Mouse (Mus musculus) embryo, embryonic 11 days (tissue): Measurements from ENCODE around the gene Vps26b.

ENCODE experiments used
- DNase-seq: peaks from one replicate; pipeline ENCODE4 v3.0.0-alpha.2; 2015

Vps26b gene

GRCm38 (mm10) chr9:27029828-27030762 is at the start of gene Vps26b, which contains the start of gene Ncapd3:
Gene Vps26b (minus strand): TSS chr9:27030065.
Gene Ncapd3 (plus strand): TSS chr9:27030175.
- peak; percentile 99 for DNase-seq

GRCm38 (mm10) chr9:27075812-27076211 is 45.9 kb upstream of the Vps26b start:
- DNase-seq, result no peak

GRCm38 (mm10) chr9:27074677-27075076 is 44.8 kb upstream of the Vps26b start:
- DNase-seq, result peak; percentile 25

GRCm38 (mm10) chr9:27070895-27071294 is 41.0 kb upstream of the Vps26b start:
- DNase-seq, result no peak

GRCm38 (mm10) chr9:27058341-27058740 is 28.5 kb upstream of the Vps26b start:
- no peak for DNase-seq

GRCm38 (mm10) chr9:27049492-27049891 is 19.6 kb upstream of the Vps26b start:
- DNase-seq, result no peak

- no peak for DNase-seq
Observed at GRCm38 (mm10) chr9:27043892-27044291, 14.0 kb upstream of the Vps26b start.

- DNase-seq, result no peak
Observed at GRCm38 (mm10) chr9:27030763-27031100, 867 bp upstream of the Vps26b start.

- peak; percentile 60 for DNase-seq
Observed at GRCm38 (mm10) chr9:27029022-27029827, 640 bp downstream of the Vps26b start.

- DNase-seq, result no peak
Observed at GRCm38 (mm10) chr9:27026708-27027107, 3.2 kb downstream of the Vps26b start.

GRCm38 (mm10) chr9:27023681-27024080 is 6.2 kb downstream of the Vps26b start:
- no peak for DNase-seq

- DNase-seq, result no peak
Observed at GRCm38 (mm10) chr9:27018961-27019360, 10.9 kb downstream of the Vps26b start.

GRCm38 (mm10) chr9:27011572-27011971 is 18.3 kb downstream of the Vps26b start:
- no peak for DNase-seq

GRCm38 (mm10) chr9:27009231-27009630 is 20.6 kb downstream of the Vps26b start:
- no peak for DNase-seq

- DNase-seq, result no peak
Observed at GRCm38 (mm10) chr9:27006866-27007265, 23.0 kb downstream of the Vps26b start.

- no peak for DNase-seq
Observed at GRCm38 (mm10) chr9:27005933-27006332, 23.9 kb downstream of the Vps26b start.

GRCm38 (mm10) chr9:27005231-27005630 is 24.6 kb downstream of the Vps26b start:
- no peak for DNase-seq

GRCm38 (mm10) chr9:26999461-27000395 is 30.1 kb downstream of the Vps26b start, which contains the start of the genes Acad8 and Thyn1:
Gene Acad8 (minus strand): TSS chr9:26999566.
Gene Thyn1 (plus strand): TSS chr9:26999710.
- peak; percentile 99 for DNase-seq

GRCm38 (mm10) chr9:26998669-26999460 is 31.0 kb downstream of the Vps26b start:
- DNase-seq, result peak; percentile 62

- DNase-seq, result no peak
Observed at GRCm38 (mm10) chr9:26997501-26997900, 32.4 kb downstream of the Vps26b start.

GRCm38 (mm10) chr9:26997062-26997461 is 32.8 kb downstream of the Vps26b start:
- no peak for DNase-seq

- no peak for DNase-seq
Observed at GRCm38 (mm10) chr9:26993900-26994299, 36.0 kb downstream of the Vps26b start.
